Mouse (Mus musculus): ENCODE results near the gene Atp8b4.

Gene Atp8b4

GRCm38 (mm10) chr2:126302381-126302780 is 198.1 kb downstream of the Atp8b4 start:
- no peak for DNase-seq (ENCODE audit: extremely low read depth, low read depth)

- DNase-seq (ENCODE audit: extremely low read depth, low read depth): no peak
Observed at GRCm38 (mm10) chr2:126290702-126291101, 209.8 kb downstream of the Atp8b4 start.

GRCm38 (mm10) chr2:126287942-126288341 is 212.5 kb downstream of the Atp8b4 start:
- no peak for DNase-seq (ENCODE audit: extremely low read depth, low read depth)

GRCm38 (mm10) chr2:126286420-126286819 is 214.1 kb downstream of the Atp8b4 start:
- DNase-seq (ENCODE audit: extremely low read depth, low read depth): no peak

- DNase-seq (ENCODE audit: extremely low read depth, low read depth): no peak
Observed at GRCm38 (mm10) chr2:126284071-126284470, 216.4 kb downstream of the Atp8b4 start.

- DNase-seq (ENCODE audit: extremely low read depth, low read depth): no peak
Observed at GRCm38 (mm10) chr2:126283086-126283485, 217.4 kb downstream of the Atp8b4 start.

- no peak for DNase-seq (ENCODE audit: extremely low read depth, low read depth)
Observed at GRCm38 (mm10) chr2:126275511-126275910, 225.0 kb downstream of the Atp8b4 start.

GRCm38 (mm10) chr2:126274826-126275405 is 225.6 kb downstream of the Atp8b4 start:
- no peak for DNase-seq (ENCODE audit: extremely low read depth, low read depth)

- no peak for DNase-seq (ENCODE audit: extremely low read depth, low read depth)
Observed at GRCm38 (mm10) chr2:126274311-126274710, 226.2 kb downstream of the Atp8b4 start.
